Mouse (Mus musculus) cerebellum, adult (tissue): ENCODE measurements at regions not wholly inside any gene's neighbourhood (a gene's known extent, or its start where the extent isn't known, plus 50 kb on each side); places are given as distances from the start of the nearest gene placed in this dataset.
A peak's percentile ranks its signal among the peaks of the same experiment; 100 is the strongest.

Source experiments
- ATAC-seq: cut with Nextera tagmentation; 2 replicates; pipeline ENCODE4 v1.9.2; 2017; ENCODE audit warnings: mild to moderate bottlenecking, moderate library complexity, mixed read lengths; ENCODE audit not compliant: insufficient number of reproducible peaks, low FRiP score, low TSS enrichment

DNA sequence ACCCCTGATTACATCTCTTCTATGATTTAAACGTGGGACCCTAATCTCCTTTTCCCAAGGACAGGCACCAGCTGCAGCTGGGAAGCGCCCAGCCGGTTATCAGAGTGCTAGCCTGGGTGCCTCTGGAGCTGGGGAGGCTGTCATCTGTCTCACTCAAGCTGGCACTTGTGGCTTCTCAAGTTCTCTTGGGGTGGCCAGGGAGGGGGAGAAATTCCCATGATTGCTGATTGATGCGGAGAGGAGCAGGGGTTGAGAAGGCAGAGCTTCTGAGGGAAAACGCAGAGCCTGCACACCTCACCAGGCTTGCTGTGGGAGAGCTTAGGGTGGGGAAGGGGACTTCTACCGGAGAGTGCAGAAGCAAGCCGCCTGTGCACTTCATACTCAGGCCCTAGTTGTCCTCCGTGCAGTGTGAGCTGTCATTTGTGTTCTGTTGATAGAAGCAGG, 626.3 kb downstream of the Zfp706 start:
- ATAC-seq, result no peak

DNA sequence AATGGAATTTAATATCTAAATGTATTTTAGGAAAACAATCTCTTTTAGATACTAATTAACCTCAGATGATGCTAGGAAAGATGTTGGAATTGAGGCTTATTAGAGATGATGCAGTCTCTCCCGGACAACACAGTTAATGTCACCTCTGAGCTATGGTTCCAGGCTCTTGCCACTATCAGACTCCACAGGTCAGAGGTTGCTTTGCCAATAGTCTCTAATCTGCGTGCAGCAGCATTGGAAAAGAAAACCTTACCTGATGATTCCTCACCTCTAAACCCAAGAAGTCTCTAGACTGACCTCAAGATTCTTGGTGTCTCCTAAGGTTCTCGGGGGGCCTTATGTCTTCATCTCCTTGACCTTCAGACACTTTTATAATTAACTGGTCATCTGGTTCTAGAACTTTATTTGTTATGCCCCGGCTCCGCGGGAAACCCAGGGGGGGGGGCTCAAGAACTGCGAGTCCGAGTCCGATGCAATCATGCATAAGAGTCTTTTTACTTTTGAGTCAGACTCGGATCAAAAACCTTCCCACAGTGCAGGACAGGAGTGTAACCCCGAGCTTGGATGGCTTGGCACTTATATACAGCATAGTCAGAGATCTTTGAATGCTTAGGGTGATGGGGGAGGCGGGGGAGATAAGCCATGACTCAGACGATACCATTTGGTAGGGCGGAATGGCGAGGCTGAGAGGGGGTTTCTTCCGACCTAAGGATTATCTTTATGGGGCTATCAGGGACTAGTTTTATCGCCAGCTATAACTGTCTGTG, 626.9 kb downstream of the Zfp706 start:
- no peak for ATAC-seq

DNA sequence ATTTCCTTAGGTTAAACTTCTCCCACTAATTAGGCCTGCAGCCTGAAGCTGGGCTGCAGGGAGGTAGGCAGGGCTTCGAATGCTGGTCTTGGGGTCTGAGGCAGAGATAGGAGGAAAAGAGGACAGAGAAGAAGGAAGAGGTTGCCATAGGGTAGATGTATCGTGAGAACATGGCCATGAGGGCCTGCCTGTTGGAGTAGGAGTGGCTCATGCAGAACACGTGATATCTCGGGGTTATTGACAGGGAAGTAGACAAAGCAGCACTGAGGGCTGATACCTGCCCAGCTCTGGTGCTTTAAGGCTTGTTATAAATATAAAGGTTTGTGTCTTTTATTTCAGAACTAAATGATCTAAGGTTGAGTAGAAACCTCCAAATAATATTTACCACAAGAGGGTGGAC, 628.9 kb downstream of the Zfp706 start:
- ATAC-seq, result no peak

DNA sequence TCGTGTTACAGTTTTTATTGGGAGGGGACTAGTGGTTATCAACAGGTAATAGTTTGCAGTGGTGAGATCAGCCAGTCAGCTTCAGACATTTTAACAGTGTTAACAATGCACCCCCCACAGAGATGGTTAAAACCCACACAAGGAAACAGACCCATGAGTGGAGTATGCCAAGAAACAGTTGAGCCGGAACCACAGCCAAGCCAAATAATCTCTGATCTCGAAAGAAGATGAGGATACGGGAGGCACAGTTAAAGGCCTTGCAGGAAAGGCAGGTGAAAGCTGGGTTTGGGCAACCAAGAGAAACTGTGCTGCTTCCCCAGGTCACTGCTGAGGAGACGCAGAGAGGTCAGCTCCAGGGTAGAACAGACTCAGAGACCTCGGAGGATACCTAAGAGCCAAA, 631.0 kb downstream of the Zfp706 start:
- ATAC-seq, result no peak

DNA sequence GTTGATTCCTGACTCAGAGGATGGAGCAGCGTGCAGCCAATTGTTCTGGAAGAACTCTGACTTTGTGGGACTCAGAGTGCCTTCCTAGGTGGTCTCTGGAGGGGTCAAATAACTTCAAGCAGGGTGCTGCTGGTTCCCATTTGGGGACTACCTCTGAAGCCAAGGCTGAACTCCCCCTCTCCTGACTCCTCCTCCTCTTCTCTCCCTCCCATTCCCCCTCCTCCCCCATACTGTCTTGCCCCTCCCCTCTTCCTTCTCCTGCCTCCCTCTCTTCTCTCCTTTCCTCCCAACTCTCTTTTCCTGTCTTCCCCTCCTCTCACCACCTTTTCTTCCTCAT, 632.1 kb downstream of the Zfp706 start:
- ATAC-seq, result no peak

DNA sequence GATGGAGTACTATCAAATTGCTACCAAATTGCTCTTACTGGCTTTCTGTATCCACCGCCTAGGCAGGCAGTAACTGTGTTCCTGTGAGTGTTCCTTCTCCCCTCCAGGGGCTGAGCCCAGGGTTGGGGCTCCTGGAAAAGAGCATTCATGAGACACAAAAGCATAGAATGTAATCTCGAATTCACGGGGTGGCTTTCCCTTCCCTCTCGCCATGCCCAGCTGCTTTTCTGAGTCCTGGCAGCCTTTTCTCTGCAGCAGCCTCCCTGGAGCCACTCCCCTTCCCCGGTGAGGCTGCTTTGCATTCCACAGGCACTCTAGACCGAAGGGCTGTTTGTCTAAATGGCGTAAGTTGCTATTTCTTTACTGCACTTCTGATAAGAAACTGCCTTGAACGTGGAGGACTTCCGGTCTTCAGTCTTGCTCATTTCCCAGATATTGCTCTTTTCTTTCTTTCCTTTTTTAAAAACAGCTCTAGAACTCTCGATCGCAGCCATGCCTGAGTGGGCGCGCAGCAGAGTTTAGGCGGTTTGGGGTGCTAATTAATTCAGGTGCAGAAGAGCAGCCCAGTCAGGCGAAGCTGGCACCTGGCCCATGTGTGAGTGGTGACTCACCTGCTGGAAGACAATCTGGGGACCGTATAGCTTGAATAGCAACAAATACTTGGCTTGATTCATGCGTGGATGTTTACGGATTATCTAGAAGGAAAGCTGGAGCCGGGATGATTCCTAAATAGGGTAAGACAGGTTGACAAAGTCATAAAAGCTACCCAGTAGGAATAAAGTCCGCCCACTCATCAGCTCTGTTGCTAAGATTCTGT, 632.6 kb downstream of the Zfp706 start:
- ATAC-seq, result peak; percentile 74

DNA sequence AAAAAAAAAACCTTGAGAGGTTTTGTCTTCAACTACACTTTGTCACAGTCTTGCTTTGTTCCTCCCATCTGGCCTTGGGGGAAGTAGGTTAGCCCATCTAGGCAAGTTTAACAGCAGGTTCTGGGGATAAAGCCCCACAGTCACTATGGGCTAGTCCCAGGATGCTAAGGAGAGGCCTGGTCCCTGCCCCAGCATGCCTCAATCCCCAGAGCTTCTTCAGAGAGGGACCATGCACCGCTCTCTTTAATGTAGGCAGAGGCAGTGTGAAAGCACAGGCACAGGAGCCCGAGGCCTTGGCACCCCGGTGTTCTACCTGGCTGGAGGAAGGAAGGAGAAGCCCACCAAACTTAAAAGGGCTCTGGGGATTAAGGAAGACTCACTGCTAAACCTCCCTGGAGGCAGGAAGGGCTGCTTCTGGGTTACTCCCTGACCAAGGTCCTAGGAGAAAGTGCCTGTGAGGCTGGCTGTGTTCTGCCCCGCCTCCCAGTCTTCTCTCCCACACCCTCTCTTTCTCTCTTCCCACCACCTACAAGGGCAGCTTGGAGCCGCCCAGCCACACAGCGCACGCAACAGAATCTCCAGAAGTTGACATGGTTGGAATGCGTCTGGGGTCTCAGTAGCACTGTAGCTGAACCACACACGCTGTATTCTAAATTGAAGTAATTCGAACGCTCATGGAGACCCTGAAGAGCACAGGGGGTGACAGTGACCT, 633.5 kb downstream of the Zfp706 start:
- ATAC-seq, result peak; percentile 26; the same call in 1 of the 2 replicates

DNA sequence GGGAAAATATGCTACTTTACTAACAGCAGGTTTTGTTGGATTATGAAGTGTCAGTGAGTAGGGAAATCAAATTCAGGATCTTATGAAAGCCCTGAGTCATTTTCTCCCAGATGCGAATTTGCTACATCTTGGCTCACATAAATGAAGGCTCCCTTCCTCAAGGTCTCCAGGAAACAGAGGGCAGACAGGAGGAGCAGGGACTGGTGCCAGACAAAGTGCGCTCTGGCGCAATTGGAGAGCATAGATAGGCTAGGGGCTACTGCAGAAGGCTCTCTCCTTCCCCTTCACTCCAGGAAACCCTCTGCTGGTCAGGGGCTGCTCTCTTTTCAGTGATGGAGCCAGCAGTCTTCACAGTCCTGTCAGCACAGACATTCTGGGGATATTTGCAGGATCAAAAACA, 634.1 kb downstream of the Zfp706 start:
- ATAC-seq, result no peak

DNA sequence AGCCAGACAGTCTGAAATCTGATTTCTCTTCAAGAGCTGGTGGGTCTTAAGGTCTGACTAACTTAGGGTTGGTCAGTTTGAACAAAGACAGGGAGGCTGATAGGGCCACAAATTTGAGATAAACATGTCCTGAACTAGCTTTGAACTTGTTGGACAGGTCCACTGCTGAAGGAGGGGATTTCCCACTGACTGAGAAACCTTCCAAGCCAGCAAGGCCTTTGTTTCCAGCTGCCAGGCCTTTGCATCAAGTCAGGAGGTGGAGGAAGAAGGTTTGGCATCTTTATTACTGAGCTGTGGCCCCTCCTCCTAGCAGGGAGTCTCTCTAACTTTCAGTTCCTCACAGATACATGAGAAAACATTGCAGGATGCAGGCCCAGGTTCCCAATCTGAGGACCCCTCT, 636.2 kb downstream of the Zfp706 start:
- ATAC-seq, result no peak

DNA sequence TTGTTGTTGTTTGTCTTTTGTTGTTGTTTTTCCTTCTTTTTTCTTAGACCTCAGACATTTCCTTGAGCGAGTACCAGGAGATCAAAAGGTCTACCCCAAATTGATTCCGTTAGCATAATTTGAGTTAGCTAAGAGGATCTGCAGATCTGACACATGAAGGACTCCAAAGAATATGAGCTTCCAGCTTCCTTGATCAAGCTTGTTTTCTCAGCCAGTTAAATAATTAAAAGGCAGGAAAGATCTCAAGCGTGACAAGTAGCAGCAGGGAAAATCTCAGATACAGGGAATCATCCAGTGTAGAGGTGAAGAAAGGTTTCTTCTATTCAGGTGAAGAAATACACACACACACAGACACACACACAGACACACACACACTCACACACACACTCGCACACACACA, 636.7 kb downstream of the Zfp706 start:
- no peak for ATAC-seq

DNA sequence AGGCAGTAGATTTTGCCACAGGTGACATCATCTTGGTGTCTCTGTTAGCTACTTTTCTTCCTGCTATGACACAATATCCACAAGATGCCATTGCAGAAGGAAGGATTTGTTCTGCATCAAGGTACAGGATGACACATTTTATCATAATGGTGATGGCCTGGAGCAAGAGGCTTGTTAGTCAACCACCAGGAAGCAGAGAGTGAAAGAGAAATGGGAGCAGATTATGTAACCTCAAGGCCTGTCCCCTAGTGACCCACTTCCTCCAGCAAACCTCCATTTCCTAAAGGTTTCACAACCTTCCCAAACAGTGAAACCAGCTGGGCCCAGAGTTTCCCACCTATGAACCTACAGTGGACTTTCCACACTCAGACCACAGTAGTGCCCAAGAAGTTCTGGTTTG, 640.3 kb downstream of the Zfp706 start:
- ATAC-seq, result 0 out of 2 replicates have a peak, but pooled peaks have one; percentile 26

DNA sequence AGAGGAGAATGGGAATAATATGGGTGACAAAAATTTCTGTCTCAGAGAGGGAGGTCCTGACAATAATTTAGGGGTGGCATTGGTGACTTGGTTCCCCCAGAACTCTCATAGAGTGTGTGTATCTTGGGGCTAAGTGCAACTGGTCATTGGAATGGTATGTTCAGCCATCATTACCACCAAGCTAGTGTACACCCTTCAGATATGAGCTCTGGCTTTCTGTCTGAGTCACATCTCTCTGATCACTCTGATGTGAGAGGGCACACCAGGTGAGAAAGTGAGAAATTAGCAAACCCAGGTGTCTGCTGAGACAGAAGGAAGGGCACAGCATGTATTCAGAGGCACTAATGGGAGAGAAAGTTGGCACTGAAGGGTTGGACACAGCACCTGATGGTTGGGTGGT, 642.8 kb downstream of the Zfp706 start:
- no peak for ATAC-seq

DNA sequence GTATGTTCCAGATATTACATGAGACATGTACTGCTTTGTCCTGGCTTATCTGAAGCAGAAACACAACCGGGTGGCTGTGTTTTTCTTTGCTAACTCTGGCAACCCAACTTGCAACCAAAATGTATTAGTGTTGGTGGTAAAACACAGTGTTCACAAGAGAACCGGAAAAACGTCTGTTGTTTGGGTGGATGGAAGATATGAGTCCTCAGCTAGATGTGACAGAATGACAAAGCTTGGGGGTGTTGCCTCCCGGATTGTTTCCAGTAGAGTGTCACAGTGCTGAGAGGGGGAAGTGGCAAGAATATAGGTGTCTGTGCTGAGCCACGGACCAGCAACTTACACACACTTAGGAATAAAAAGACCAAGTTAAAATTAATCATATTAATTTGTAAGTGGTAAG, 643.5 kb downstream of the Zfp706 start:
- no peak for ATAC-seq

DNA sequence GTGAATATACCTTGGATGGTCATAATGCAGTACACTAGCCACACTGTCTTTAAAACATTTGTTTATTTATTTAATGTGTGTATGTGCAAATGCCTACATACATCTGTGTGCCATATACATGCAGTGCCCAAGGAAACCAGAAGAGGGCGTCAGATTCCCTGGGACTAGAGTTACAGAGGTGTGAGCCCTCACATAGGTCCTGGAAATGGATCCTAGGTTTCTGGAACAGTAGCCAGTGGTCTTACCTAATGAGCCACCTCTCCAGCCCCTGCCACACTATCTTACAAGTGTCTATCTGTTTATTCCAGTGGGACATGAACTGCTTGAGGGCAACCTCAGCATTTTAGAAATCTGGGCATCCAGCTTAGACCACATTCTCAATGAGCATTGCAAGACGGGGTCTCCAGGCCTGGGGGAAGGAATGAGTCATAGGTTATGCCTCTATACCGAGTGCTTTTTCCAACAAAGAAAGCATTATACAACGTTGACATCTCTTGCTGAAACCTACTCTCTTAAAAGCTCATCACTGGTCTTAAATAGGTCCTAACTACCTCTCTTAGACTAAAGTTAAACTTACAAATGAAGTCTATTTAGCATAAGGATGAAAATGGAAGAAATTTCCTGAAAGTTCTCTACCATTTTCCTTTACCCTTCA, 644.5 kb downstream of the Zfp706 start:
- ATAC-seq, result no peak

DNA sequence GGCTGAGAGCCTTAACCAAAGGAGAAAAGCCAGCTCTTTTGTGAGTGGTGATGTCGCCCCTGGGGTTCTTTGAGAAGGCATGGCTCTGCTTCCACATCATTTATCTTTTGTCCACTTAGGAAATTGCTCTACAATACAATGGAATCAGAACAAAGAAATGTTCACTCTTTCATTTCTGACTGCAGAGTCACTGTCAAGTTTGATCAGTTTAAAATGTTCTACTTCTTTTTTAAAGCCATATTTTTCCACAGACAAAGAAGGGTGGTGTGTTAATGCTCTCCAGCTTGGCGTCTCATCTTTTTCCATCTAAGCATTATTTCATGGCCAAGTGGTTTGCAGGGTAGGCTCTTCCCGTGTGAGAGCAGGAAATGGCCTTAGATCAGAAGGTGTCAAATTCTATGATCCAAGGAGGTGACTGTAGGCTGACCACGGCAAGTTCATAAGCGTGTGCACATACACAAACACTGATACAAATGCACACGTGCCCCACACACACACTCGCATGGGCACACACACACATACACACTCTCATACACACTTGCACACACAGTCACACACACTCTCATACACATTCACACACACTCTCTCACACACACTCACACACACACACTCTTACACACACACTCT, 645.9 kb downstream of the Zfp706 start:
- no peak for ATAC-seq

DNA sequence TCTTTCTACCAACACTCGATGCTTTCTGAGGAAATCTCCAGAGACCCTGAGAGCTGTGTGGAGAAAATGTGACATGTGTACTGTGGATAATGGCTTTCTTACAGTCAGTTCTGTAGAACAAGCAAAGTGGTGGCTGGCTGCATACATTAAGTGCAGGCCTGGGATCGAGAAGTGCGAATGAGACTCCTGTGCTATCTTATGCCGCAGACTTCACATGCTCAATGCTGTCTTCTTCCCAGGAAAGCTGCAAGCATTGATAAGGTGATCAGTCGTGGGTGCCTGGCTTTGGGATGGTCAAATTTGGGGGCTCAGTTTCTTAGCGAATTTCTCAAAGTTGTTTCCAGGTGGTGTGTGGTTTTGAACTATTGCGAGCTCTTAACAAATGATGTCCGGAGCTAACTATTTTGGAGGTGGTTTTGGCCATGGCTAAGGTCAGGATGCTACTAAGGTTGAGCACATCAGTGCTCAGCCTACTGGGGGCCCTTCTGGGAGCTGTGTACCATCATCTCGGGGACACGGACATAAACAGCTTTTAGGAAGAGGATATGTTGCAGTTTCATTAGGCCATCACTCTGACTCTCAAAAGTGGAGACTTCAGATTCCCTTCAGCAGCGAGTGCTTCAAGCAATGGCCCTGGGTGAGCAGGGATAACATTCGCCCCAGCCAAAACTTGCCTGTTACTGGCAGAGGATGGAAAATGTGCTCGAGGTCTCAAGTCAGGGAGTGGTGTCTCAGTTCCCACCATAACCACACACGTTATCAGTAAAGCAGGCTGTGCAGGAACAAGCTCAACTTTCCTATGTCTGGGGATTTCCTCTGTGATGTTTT, 646.7 kb downstream of the Zfp706 start:
- ATAC-seq, result no peak

DNA sequence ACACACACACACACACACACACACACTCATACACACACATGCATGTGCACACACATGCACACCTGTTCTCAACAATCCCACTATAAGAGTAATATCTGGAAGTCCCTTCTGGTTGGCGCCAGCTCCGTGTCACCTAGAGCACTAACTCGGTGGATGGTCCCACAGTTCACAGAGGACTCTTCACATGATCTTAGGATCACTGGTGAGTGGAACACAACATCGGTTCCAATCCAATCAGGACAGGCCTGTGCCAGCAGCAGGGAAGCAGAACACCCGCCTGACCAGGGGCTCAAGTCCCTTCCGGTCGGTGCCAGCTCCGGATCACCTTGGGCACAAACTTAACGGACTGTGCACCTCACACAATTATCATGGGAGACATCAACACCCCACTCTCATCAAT, 651.7 kb downstream of the Zfp706 start:
- ATAC-seq, result no peak

DNA sequence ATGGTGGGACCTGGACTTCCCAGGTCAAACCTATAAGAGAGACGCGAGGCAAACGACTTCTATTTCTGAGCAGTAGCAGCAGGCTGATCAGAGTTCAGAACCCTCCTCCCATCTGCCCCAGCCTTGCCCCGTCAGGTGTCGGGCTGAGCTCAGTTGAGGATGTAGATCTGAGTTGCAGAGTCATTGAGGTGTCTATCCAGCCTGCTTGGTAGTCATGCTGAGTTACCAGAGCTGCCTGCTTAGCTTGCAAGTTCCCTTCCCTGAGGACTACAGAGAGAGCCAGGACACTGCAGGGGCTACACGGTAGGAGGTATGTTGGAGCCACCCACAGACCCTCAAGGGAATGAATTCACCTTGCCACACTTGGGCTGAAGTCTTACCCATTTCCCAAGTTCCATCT, 653.0 kb downstream of the Zfp706 start:
- no peak for ATAC-seq

DNA sequence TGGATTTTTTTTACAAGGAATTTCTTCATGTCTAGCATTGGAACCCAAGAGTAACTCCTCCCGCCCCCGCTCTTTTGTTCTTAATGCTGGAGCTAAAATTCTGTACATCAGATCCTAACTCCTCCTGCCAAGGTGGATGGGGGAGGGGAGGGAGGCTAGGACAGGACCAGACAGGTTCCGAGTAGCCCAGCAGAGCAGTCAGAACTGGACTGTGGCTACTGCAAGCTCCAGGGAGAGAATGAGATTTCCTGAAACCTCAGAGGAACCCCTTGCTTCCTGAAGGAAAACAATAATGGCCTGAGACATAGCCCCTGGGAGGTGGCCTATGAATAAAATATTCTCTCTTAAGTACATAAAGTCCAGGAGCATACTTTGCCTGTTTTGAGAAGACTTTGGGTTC, 653.8 kb downstream of the Zfp706 start:
- ATAC-seq, result no peak
